Mouse (Mus musculus): Measurements from ENCODE around the gene Lgr6. TPM values are rescaled to one million over a fixed set of nuclear protein-coding genes. Genes with fewer than 3 reads are reported as not detected.

Gene Lgr6
- polyA plus RNA-seq, 1 experiment, result 2.3 TPM

GRCm38 (mm10) chr1:135062936-135063335 is 42.1 kb downstream of the Lgr6 start:
- no peaks in the 10 kb centered on the region for H3K4me1 ChIP-seq (ENCODE audit: control insufficient read depth, insufficient read depth, low read length)
- H3K4me3 ChIP-seq (ENCODE audit: insufficient read depth, low read length), result no peak overlapping the region
- TF ChIP-seq POLR2A (IDR thresholded peaks at IDR 0.05; ENCODE audit: low read depth, low read length) (no peak), CTCF (IDR thresholded peaks at IDR 0.05; ENCODE audit: borderline replicate concordance, insufficient read depth, low read length) (no peak)
- H3K27ac ChIP-seq (ENCODE audit: insufficient read depth, low read length), result no peak overlapping the region

GRCm38 (mm10) chr1:135061300-135061699 is 43.8 kb downstream of the Lgr6 start:
- Histone ChIP-seq H3K4me3 (ENCODE audit: insufficient read depth, low read length) (no peak overlapping the region), H3K27ac (ENCODE audit: insufficient read depth, low read length) (no peak overlapping the region), H3K4me1 (ENCODE audit: control insufficient read depth, insufficient read depth, low read length) (no peaks in the 10 kb centered on the region)
- TF ChIP-seq CTCF (IDR thresholded peaks at IDR 0.05; ENCODE audit: borderline replicate concordance, insufficient read depth, low read length) (no peak), POLR2A (IDR thresholded peaks at IDR 0.05; ENCODE audit: low read depth, low read length) (no peak)

- Histone ChIP-seq H3K27ac (ENCODE audit: insufficient read depth, low read length) (no peak overlapping the region), H3K4me3 (ENCODE audit: insufficient read depth, low read length) (no peak overlapping the region), H3K4me1 (ENCODE audit: control insufficient read depth, insufficient read depth, low read length) (no peaks in the 10 kb centered on the region)
- TF ChIP-seq CTCF (IDR thresholded peaks at IDR 0.05; ENCODE audit: borderline replicate concordance, insufficient read depth, low read length) (no peak), POLR2A (IDR thresholded peaks at IDR 0.05; ENCODE audit: low read depth, low read length) (no peak)
Measured at GRCm38 (mm10) chr1:135060174-135060573, 44.9 kb downstream of the Lgr6 start.

- H3K4me3 ChIP-seq (ENCODE audit: insufficient read depth, low read length), result no peak overlapping the region
- H3K4me1 ChIP-seq (ENCODE audit: control insufficient read depth, insufficient read depth, low read length), result no peaks in the 10 kb centered on the region
- TF ChIP-seq CTCF (IDR thresholded peaks at IDR 0.05; ENCODE audit: borderline replicate concordance, insufficient read depth, low read length), result no peak
- no peak for TF ChIP-seq POLR2A (IDR thresholded peaks at IDR 0.05; ENCODE audit: low read depth, low read length)
- H3K27ac ChIP-seq (ENCODE audit: insufficient read depth, low read length), result no peak overlapping the region
Measured at GRCm38 (mm10) chr1:135056901-135057300, 48.2 kb downstream of the Lgr6 start.

GRCm38 (mm10) chr1:135054121-135054520 is 51.0 kb downstream of the Lgr6 start:
- Histone ChIP-seq H3K27ac (ENCODE audit: insufficient read depth, low read length) (no peak overlapping the region), H3K4me1 (ENCODE audit: control insufficient read depth, insufficient read depth, low read length) (no peaks in the 10 kb centered on the region), H3K4me3 (ENCODE audit: insufficient read depth, low read length) (no peak overlapping the region)
- no peak for TF ChIP-seq POLR2A (IDR thresholded peaks at IDR 0.05; ENCODE audit: low read depth, low read length)

- H3K4me1 ChIP-seq (ENCODE audit: control insufficient read depth, insufficient read depth, low read length), result no peaks in the 10 kb centered on the region
- no peak overlapping the region for H3K4me3 ChIP-seq (ENCODE audit: insufficient read depth, low read length)
- no peak for TF ChIP-seq POLR2A (IDR thresholded peaks at IDR 0.05; ENCODE audit: low read depth, low read length)
- TF ChIP-seq CTCF (IDR thresholded peaks at IDR 0.05; ENCODE audit: borderline replicate concordance, insufficient read depth, low read length), result no peak
- no peak overlapping the region for H3K27ac ChIP-seq (ENCODE audit: insufficient read depth, low read length)
Measured at GRCm38 (mm10) chr1:135044439-135044838, 60.6 kb downstream of the Lgr6 start.

GRCm38 (mm10) chr1:135036297-135036696 is 68.8 kb downstream of the Lgr6 start:
- no peaks in the 10 kb centered on the region for H3K4me1 ChIP-seq (ENCODE audit: control insufficient read depth, insufficient read depth, low read length)
- H3K4me3 ChIP-seq (ENCODE audit: insufficient read depth, low read length), result no peak overlapping the region
- H3K27ac ChIP-seq (ENCODE audit: insufficient read depth, low read length), result no peak overlapping the region
- TF ChIP-seq CTCF (IDR thresholded peaks at IDR 0.05; ENCODE audit: borderline replicate concordance, insufficient read depth, low read length) (no peak), POLR2A (IDR thresholded peaks at IDR 0.05; ENCODE audit: low read depth, low read length) (no peak)

- Histone ChIP-seq H3K4me1 (ENCODE audit: control insufficient read depth, insufficient read depth, low read length) (no peaks in the 10 kb centered on the region), H3K27ac (ENCODE audit: insufficient read depth, low read length) (no peak overlapping the region), H3K4me3 (ENCODE audit: insufficient read depth, low read length) (no peak overlapping the region)
- TF ChIP-seq POLR2A (IDR thresholded peaks at IDR 0.05; ENCODE audit: low read depth, low read length) (no peak), CTCF (IDR thresholded peaks at IDR 0.05; ENCODE audit: borderline replicate concordance, insufficient read depth, low read length) (no peak)
Measured at GRCm38 (mm10) chr1:135032658-135033057, 72.4 kb downstream of the Lgr6 start.

- Histone ChIP-seq H3K27ac (ENCODE audit: insufficient read depth, low read length) (no peak overlapping the region), H3K4me3 (ENCODE audit: insufficient read depth, low read length) (no peak overlapping the region), H3K4me1 (ENCODE audit: control insufficient read depth, insufficient read depth, low read length) (no peaks in the 10 kb centered on the region)
- no peak for TF ChIP-seq CTCF (IDR thresholded peaks at IDR 0.05; ENCODE audit: borderline replicate concordance, insufficient read depth, low read length)
Measured at GRCm38 (mm10) chr1:135030121-135030520, 75.0 kb downstream of the Lgr6 start.

GRCm38 (mm10) chr1:135026275-135026674 is 78.8 kb downstream of the Lgr6 start:
- peaks cover 11% of the 10 kb centered on the region for H3K4me1 ChIP-seq (ENCODE audit: control insufficient read depth, insufficient read depth, low read length)
- TF ChIP-seq CTCF (IDR thresholded peaks at IDR 0.05; ENCODE audit: borderline replicate concordance, insufficient read depth, low read length), result no peak
- no peak for TF ChIP-seq POLR2A (IDR thresholded peaks at IDR 0.05; ENCODE audit: low read depth, low read length)
- no peak overlapping the region for H3K4me3 ChIP-seq (ENCODE audit: insufficient read depth, low read length)
- H3K27ac ChIP-seq (ENCODE audit: insufficient read depth, low read length), result no peak overlapping the region

GRCm38 (mm10) chr1:135023583-135023982 is 81.5 kb downstream of the Lgr6 start:
- Histone ChIP-seq H3K4me1 (ENCODE audit: control insufficient read depth, insufficient read depth, low read length) (peaks cover 30% of the 10 kb centered on the region), H3K4me3 (ENCODE audit: insufficient read depth, low read length) (no peak overlapping the region), H3K27ac (ENCODE audit: insufficient read depth, low read length) (no peak overlapping the region)
- TF ChIP-seq POLR2A (IDR thresholded peaks at IDR 0.05; ENCODE audit: low read depth, low read length) (no peak), CTCF (IDR thresholded peaks at IDR 0.05; ENCODE audit: borderline replicate concordance, insufficient read depth, low read length) (peak; percentile 17; the same call in 1 of the 2 replicates)

All from embryonic fibroblast, embryonic 13.5 days (primary cell).